Mouse (Mus musculus): Measurements from ENCODE around the gene Fitm1.

Gene Fitm1

GRCm38 (mm10) chr14:55570588-55570987 lies 4.8 kb upstream of the Fitm1 start:
- no peak for DNase-seq (ENCODE audit: low spot score)

GRCm38 (mm10) chr14:55571760-55572159 lies 3.7 kb upstream of the Fitm1 start:
- DNase-seq (ENCODE audit: low spot score) = no peak

- DNase-seq (ENCODE audit: low spot score) = no peak
Measured at GRCm38 (mm10) chr14:55575711-55576110, 294 bp downstream of the Fitm1 start.

GRCm38 (mm10) chr14:55576376-55576775 lies 959 bp downstream of the Fitm1 start:
- no peak for DNase-seq (ENCODE audit: low spot score)

- no peak for DNase-seq (ENCODE audit: low spot score)
Measured at GRCm38 (mm10) chr14:55577871-55578667, 2.7 kb downstream of the Fitm1 start, which contains the start of gene Psme1. Gene Psme1 (plus strand): TSS chr14:55578123.

GRCm38 (mm10) chr14:55578668-55579269 lies 3.4 kb downstream of the Fitm1 start:
- DNase-seq (ENCODE audit: low spot score) = no peak

GRCm38 (mm10) chr14:55579511-55580496 lies 4.4 kb downstream of the Fitm1 start:
- DNase-seq (ENCODE audit: low spot score) = no peak

GRCm38 (mm10) chr14:55580731-55581130 lies 5.3 kb downstream of the Fitm1 start:
- DNase-seq (ENCODE audit: low spot score) = no peak

- no peak for DNase-seq (ENCODE audit: low spot score)
Measured at GRCm38 (mm10) chr14:55581981-55582681, 6.7 kb downstream of the Fitm1 start.

GRCm38 (mm10) chr14:55584303-55584701 lies 8.9 kb downstream of the Fitm1 start:
- no peak for DNase-seq (ENCODE audit: low spot score)

- no peak for DNase-seq (ENCODE audit: low spot score)
Measured at GRCm38 (mm10) chr14:55584702-55585565, 9.5 kb downstream of the Fitm1 start, which contains the start of gene Emc9. Gene Emc9 (minus strand): TSS chr14:55585302.

GRCm38 (mm10) chr14:55585566-55585960 lies 10.1 kb downstream of the Fitm1 start:
- DNase-seq (ENCODE audit: low spot score) = no peak

- no peak for DNase-seq (ENCODE audit: low spot score)
Measured at GRCm38 (mm10) chr14:55586149-55586548, 10.7 kb downstream of the Fitm1 start.

GRCm38 (mm10) chr14:55589271-55589670 lies 13.9 kb downstream of the Fitm1 start:
- no peak for DNase-seq (ENCODE audit: low spot score)

- DNase-seq (ENCODE audit: low spot score) = no peak
Measured at GRCm38 (mm10) chr14:55589771-55590448, 14.5 kb downstream of the Fitm1 start.

- peak; percentile 88 for DNase-seq (ENCODE audit: low spot score)
Measured at GRCm38 (mm10) chr14:55590748-55591330, 15.4 kb downstream of the Fitm1 start, which contains the start of gene Psme2. Gene Psme2 (minus strand): TSS chr14:55591113.

GRCm38 (mm10) chr14:55591331-55591891 lies 16.0 kb downstream of the Fitm1 start, which contains the start of gene Rnf31:
Gene Rnf31 (plus strand): TSS chr14:55591708.
- peak; percentile 86 for DNase-seq (ENCODE audit: low spot score)

- DNase-seq (ENCODE audit: low spot score) = no peak
Measured at GRCm38 (mm10) chr14:55592226-55592625, 16.8 kb downstream of the Fitm1 start.

- DNase-seq (ENCODE audit: low spot score) = no peak
Measured at GRCm38 (mm10) chr14:55596036-55596690, 20.7 kb downstream of the Fitm1 start.
